Mouse (Mus musculus) hindbrain, embryonic 10.5 days (tissue): ENCODE results near the gene Sycp2l. TPM values are rescaled to one million over a fixed set of nuclear protein-coding genes. Genes with fewer than 3 reads are reported as not detected.

Source experiments
- DNase-seq: peaks from one replicate; pipeline ENCODE4 v3.0.0-alpha.2; 2017; ENCODE audit warnings: low spot score
- H3K27ac ChIP-seq: fragments of 300-500 bp; sonication (generic); 2 replicates; pipeline ENCODE4 v1.5.1; 2016; ENCODE audit warnings: mild to moderate bottlenecking, moderate library complexity
- H3K27me3 ChIP-seq: fragments of 300-500 bp; sonication (generic); 2 replicates; pipeline ENCODE4 v1.6.1; 2016; ENCODE audit warnings: mild to moderate bottlenecking; ENCODE audit not compliant: poor library complexity, insufficient read depth, severe bottlenecking
- H3K36me3 ChIP-seq: fragments of 300-500 bp; sonication (generic); 2 replicates; pipeline ENCODE4 v1.6.1; 2016; ENCODE audit warnings: mild to moderate bottlenecking, moderate library complexity
- H3K4me1 ChIP-seq: fragments of 300-500 bp; sonication (generic); replicated peaks from 2 replicates; pipeline ENCODE4 v1.6.1; 2016; ENCODE audit warnings: mild to moderate bottlenecking
- H3K4me3 ChIP-seq: fragments of 300-500 bp; sonication (generic); 2 replicates; pipeline ENCODE4 v1.5.1; 2016; ENCODE audit warnings: mild to moderate bottlenecking, moderate library complexity
- H3K9me3 ChIP-seq: fragments of 300-500 bp; sonication (generic); 2 replicates; pipeline ENCODE4 v1.6.1; 2016; ENCODE audit warnings: mild to moderate bottlenecking, moderate library complexity
- WGBS: fragments of 180-500 bp; shearing (Covaris S2); methylation state at CpG from one replicate; pipeline ENCODE4 v1.1.7; 2016; 5-methylcytosine and 5-hydroxymethylcytosine counted together
- polyA plus RNA-seq: library from polyadenylated mRNA; unstranded; fragments of >200 nt; fragmentation: Nextera tagmentation; extraction: Ambion mirVana; gene quantifications from 2 replicates; pipeline ENCODE4 v1.2.1, GENCODE M21; 2016

The Sycp2l gene
- polyA plus RNA-seq, 1 experiment from 2014 or later = not detected

DNA sequence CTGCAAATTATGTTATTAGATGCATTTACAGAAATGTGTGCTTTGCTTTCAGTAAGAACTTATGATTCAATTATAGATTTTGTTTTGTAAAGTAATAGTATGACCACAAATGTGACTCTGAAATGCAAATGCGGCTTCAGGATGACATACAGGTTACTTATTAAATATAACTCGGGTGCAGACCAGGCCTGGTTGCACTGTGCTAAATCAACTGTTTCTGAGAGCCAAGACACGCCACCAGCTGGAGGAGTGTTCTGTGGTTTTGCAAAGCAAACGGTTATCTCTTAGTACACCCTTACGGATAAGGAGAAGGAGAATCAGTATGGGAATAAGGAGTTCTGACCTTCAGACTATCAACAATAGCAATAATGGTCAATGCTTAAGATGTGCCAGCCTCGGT, 101.6 kb downstream of the Sycp2l start:
- 91% methylated on average over 6 of the region's 6 CpGs for WGBS
- Histone ChIP-seq H3K4me3 (no peak overlapping the region), H3K27me3 (no peaks in the 10 kb centered on the region), H3K9me3 (peaks cover 2% of the 10 kb centered on the region), H3K4me1 (peaks cover 17% of the 10 kb centered on the region), H3K27ac (no peak overlapping the region), H3K36me3 (no peaks in the 10 kb centered on the region)
- no peak for DNase-seq

DNA sequence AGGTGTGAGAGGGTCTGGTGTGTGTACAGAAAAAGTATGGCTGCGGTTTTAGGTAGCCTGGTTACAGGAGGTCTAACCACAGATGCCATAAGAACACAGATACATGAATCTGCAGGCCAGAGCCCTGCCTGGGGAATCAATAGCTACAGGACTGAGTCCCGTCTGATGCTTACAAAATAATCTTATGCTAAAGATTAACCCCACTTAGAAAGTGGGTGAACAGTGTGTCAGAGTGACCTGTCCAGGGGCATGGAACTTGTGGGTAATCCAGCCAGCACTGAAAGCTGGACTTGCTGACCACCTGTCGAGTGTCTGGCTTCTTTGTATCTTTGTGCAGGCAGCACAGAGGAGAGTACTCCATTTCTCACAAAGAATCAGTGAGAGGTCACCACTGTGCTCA, 102.1 kb downstream of the Sycp2l start:
- no peak for DNase-seq
- Histone ChIP-seq H3K27me3 (no peaks in the 10 kb centered on the region), H3K4me3 (no peak overlapping the region), H3K4me1 (peaks cover 17% of the 10 kb centered on the region), H3K9me3 (peaks cover 8% of the 10 kb centered on the region), H3K27ac (no peak overlapping the region), H3K36me3 (no peaks in the 10 kb centered on the region)
- WGBS = 72% methylated on average over 3 of the region's 3 CpGs

DNA sequence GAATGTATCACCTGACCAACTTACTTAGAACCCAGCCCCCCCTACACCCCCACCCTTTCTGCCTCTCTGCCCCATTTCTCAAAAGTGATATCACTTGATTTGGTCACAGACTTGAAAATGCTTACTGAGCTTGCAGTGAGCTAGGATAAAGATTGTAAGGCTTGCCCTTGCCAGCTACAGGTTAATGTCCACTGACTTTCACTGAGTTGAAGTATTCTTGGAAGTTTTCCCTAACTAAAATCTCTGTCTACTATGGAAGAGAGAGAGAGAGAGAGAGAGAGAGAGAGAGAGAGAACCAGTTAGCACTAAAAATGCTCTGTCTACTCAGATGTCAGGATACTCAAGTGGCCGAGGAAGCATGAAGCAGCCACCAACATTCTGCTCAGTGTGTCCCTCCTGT, 104.9 kb downstream of the Sycp2l start:
- H3K4me1 ChIP-seq = peaks cover 17% of the 10 kb centered on the region
- DNase-seq = no peak
- peak overlapping the region; percentile 80 for H3K4me3 ChIP-seq
- no peaks in the 10 kb centered on the region for H3K27me3 ChIP-seq
- peak overlapping the region; percentile 93; the same call in 1 of the 2 replicates for H3K27ac ChIP-seq
- no peaks in the 10 kb centered on the region for H3K36me3 ChIP-seq
- 30% methylated on average over 1 of the region's 1 CpGs for WGBS
- peaks cover 21% of the 10 kb centered on the region for H3K9me3 ChIP-seq

DNA sequence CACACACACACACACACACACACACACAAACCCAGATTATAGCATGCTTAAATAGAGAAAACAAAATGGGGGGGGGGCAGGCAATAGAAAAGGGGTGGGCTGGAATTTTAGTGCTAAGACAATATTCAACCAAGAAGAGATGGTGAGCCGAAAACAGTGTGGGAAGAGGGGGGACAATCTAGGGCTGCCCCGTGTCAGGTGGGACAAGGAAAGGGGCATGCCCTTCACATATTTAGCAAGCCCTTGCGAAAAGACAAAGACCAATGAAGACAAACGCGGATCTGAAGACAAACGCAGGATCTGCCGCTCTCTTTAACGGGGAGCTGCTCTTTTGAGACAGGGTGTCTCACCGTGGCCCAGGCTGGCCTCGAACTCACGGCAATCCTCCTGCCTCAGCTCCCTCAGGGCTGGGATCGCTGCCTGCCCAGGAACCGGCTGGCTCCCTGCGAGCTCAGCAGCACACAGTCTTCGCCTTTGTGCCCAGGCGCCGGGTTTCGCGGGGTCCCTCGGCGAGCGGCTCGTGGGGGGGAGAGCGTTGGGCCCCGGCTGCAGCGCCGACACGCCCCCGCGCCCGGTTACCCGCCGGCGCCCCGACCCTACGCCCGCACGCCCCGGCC, 105.7 kb downstream of the Sycp2l start:
- H3K4me3 ChIP-seq = peak overlapping the region; percentile 80
- DNase-seq = no peak
- H3K36me3 ChIP-seq = no peaks in the 10 kb centered on the region
- H3K9me3 ChIP-seq = peaks cover 21% of the 10 kb centered on the region
- peaks cover 17% of the 10 kb centered on the region for H3K4me1 ChIP-seq
- WGBS = 4% methylated on average over 39 of the region's 39 CpGs
- H3K27ac ChIP-seq = peak overlapping the region; percentile 93
- no peaks in the 10 kb centered on the region for H3K27me3 ChIP-seq

DNA sequence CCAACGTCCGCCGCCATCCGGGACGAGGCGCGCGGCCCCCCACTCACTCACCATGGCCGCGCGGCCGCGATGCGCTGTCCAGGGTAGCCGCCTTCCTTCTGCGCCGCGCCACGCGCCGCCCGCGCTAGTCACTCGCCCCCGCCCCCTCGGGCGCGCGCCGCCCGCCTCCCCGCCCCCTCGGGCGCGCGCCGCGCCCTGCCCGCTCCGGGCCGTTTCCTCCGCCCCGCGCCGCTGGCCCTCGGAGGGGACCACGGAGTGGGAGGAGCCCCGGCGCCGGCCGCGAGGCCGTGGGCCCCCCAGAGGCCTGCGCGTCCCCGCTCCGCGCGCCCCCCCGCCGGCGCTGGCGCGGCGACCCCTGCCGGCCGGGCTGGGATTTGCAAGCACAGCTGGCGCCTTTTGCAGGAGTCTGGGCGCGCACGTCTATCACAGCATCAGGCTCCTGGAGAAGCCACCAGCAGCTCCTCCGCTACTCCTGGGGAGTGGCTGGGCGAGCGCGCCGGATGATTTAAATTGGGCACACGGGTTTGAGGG, 106.3 kb downstream of the Sycp2l start, which contains the start of gene Elovl2:
Gene Elovl2, minus strand, starts transcription at position 102 of the 531 bp plus-strand sequence.
- H3K4me3 ChIP-seq = peak within 1 kb of the TSS; percentile 80
- no peaks in the 10 kb centered on the region for H3K36me3 ChIP-seq
- H3K27ac ChIP-seq = peak within 1 kb of the TSS; percentile 93
- peaks cover 17% of the 10 kb centered on the region for H3K4me1 ChIP-seq
- 2% methylated on average over 72 of the region's 77 CpGs for WGBS
- peak; percentile 86 for DNase-seq
- H3K9me3 ChIP-seq = peaks cover 21% of the 10 kb centered on the region
- H3K27me3 ChIP-seq = no peaks in the 10 kb centered on the region

Other genes starting within 250 kb of the Sycp2l start
- gene Pak1ip1, start 113.3 kb upstream of the Sycp2l start, polyA plus RNA-seq = 75.8 and 80.5 TPM in 2 replicates
- 211 and 234 TPM in 2 replicates for gene Tmem14c, start 98.0 kb upstream of the Sycp2l start, polyA plus RNA-seq
- 0.91 and 1.8 TPM in 2 replicates for gene Mak, start 34.6 kb upstream of the Sycp2l start, polyA plus RNA-seq
- not detected in 2 replicates for gene Gcm2, start 3.3 kb upstream of the Sycp2l start, polyA plus RNA-seq
- gene Elovl2, start 106.1 kb downstream of the Sycp2l start, polyA plus RNA-seq = 38.2 and 42.6 TPM in 2 replicates
- 9.8 and 10.3 TPM in 2 replicates for gene Smim13, start 135.5 kb downstream of the Sycp2l start, polyA plus RNA-seq
- gene Gm17364, start 159.7 kb downstream of the Sycp2l start, polyA plus RNA-seq = not detected in 2 replicates